33 mouse cellular contexts compared by ENCODE assay signal in genomic region chr19:11698342-11698741, GRCm38 (mm10). TPM values are rescaled to one million over a fixed set of nuclear protein-coding genes. Genes with fewer than 3 reads are reported as not detected.
"Had no signal": no experiment of that assay in that cellular context is flagged by ENCODE, and none has a peak within 500 bp of the region (broad histone marks: within the 10 kb centered on the region; RNA-seq: fewer than 3 reads in every experiment).

No protein-coding gene starts in this region.

- H3K36me3 ChIP-seq: liver, embryonic 12.5 days; liver, embryonic 15.5 days; lung, embryonic 15.5 days; neural tube, embryonic 12.5 days; neural tube, embryonic 15.5 days had no signal

- H3K27ac ChIP-seq: kidney, postnatal 0 days; layer of hippocampus, adult 2 months; liver, embryonic 12.5 days; liver, embryonic 15.5 days; lung, embryonic 15.5 days; macrophage; neural tube, embryonic 12.5 days; neural tube, embryonic 15.5 days had no signal

- H3K4me2 ChIP-seq: liver, embryonic 12.5 days; liver, embryonic 15.5 days; lung, embryonic 15.5 days; midbrain, embryonic 11.5 days; neural tube, embryonic 12.5 days; neural tube, embryonic 15.5 days had no signal

- DNase-seq: kidney, adult 18-20 months; kidney, postnatal 25 days; layer of hippocampus, adult 9-11 months; lung, adult 18-20 months; lung, postnatal 14 days; midbrain, embryonic 14.5 days; retina, postnatal 1 day; right cerebral cortex, postnatal 25 days; spleen, adult 18-20 months; thymus, adult 18-20 months; thymus, postnatal 36 days had no signal

- H3K9ac ChIP-seq: liver, embryonic 12.5 days; liver, embryonic 15.5 days; lung, embryonic 15.5 days; neural tube, embryonic 12.5 days; neural tube, embryonic 15.5 days had no signal

- ATAC-seq: intestine, embryonic 16.5 days; liver, embryonic 12.5 days had no signal

- H3K4me3 ChIP-seq: layer of hippocampus, adult 2 months; liver, embryonic 12.5 days; liver, embryonic 15.5 days; lung, embryonic 15.5 days; neural tube, embryonic 12.5 days; neural tube, embryonic 15.5 days had no signal

- H3K27me3 ChIP-seq: liver, embryonic 12.5 days; liver, embryonic 15.5 days; lung, embryonic 15.5 days; neural tube, embryonic 12.5 days; neural tube, embryonic 15.5 days had no signal

- H3K4me1 ChIP-seq: liver, embryonic 12.5 days; liver, embryonic 15.5 days; lung, embryonic 15.5 days; neural tube, embryonic 12.5 days; neural tube, embryonic 15.5 days had no signal

- H3K9me3 ChIP-seq: liver, embryonic 12.5 days; liver, embryonic 15.5 days; lung, embryonic 15.5 days; neural tube, embryonic 12.5 days; neural tube, embryonic 15.5 days had no signal

RNA-seq across cellular contexts. Expression of gene Oosp3, which starts 1.5 kb away (rescaled TPM):
- total RNA-seq: layer of hippocampus, adult 2 months; layer of hippocampus, postnatal 25 days; left cerebral cortex, adult 18-20 months; left cerebral cortex, postnatal 36 days; megakaryocyte-erythroid progenitor cell, adult 5-6 weeks; midbrain, postnatal 0 days had no signal
- polyA plus RNA-seq: intestine, embryonic 16.5 days; kidney, embryonic 14.5 days; kidney, postnatal 0 days; large intestine, adult 2 months; limb, embryonic 11.5 days; limb, embryonic 14.5 days; liver, embryonic 12.5 days; liver, embryonic 15.5 days; lung, embryonic 15.5 days; macrophage; midbrain, embryonic 11.5 days; midbrain, embryonic 14.5 days; midbrain, postnatal 0 days; neural tube, embryonic 12.5 days; neural tube, embryonic 15.5 days; stomach, embryonic 16.5 days; testis, adult 2 months; urinary bladder, adult 2 months had no signal

RNA-seq across cellular contexts. Expression of gene Oosp1, which starts 7.4 kb away (rescaled TPM):
- total RNA-seq: layer of hippocampus, adult 2 months; layer of hippocampus, postnatal 25 days; left cerebral cortex, adult 18-20 months; left cerebral cortex, postnatal 36 days; megakaryocyte-erythroid progenitor cell, adult 5-6 weeks; midbrain, postnatal 0 days had no signal
- polyA plus RNA-seq: intestine, embryonic 16.5 days; kidney, embryonic 14.5 days; kidney, postnatal 0 days; large intestine, adult 2 months; limb, embryonic 11.5 days; limb, embryonic 14.5 days; liver, embryonic 12.5 days; lung, embryonic 15.5 days; macrophage; midbrain, embryonic 11.5 days; midbrain, embryonic 14.5 days; midbrain, postnatal 0 days; neural tube, embryonic 12.5 days; neural tube, embryonic 15.5 days; stomach, embryonic 16.5 days; testis, adult 2 months; urinary bladder, adult 2 months had no signal

RNA-seq across cellular contexts. Expression of gene Oosp2, which starts 38.0 kb away (rescaled TPM):
- total RNA-seq: layer of hippocampus, adult 2 months; layer of hippocampus, postnatal 25 days; left cerebral cortex, adult 18-20 months; left cerebral cortex, postnatal 36 days; megakaryocyte-erythroid progenitor cell, adult 5-6 weeks; midbrain, postnatal 0 days had no signal
- polyA plus RNA-seq: intestine, embryonic 16.5 days; kidney, embryonic 14.5 days; kidney, postnatal 0 days; large intestine, adult 2 months; limb, embryonic 11.5 days; limb, embryonic 14.5 days; lung, embryonic 15.5 days; macrophage; midbrain, embryonic 11.5 days; midbrain, embryonic 14.5 days; midbrain, postnatal 0 days; neural tube, embryonic 12.5 days; neural tube, embryonic 15.5 days; stomach, embryonic 16.5 days; testis, adult 2 months; urinary bladder, adult 2 months had no signal

RNA-seq across cellular contexts. Expression of gene Gif, which starts 49.0 kb away (rescaled TPM):
- total RNA-seq: layer of hippocampus, adult 2 months; layer of hippocampus, postnatal 25 days; left cerebral cortex, adult 18-20 months; left cerebral cortex, postnatal 36 days; megakaryocyte-erythroid progenitor cell, adult 5-6 weeks; midbrain, postnatal 0 days had no signal
- polyA plus RNA-seq: intestine, embryonic 16.5 days; kidney, embryonic 14.5 days; kidney, postnatal 0 days; limb, embryonic 11.5 days; limb, embryonic 14.5 days; liver, embryonic 12.5 days; liver, embryonic 15.5 days; macrophage; midbrain, embryonic 11.5 days; midbrain, embryonic 14.5 days; midbrain, postnatal 0 days; neural tube, embryonic 12.5 days; neural tube, embryonic 15.5 days; urinary bladder, adult 2 months had no signal

RNA-seq across cellular contexts. Expression of gene Ms4a3, which starts 57.7 kb away (rescaled TPM):
- total RNA-seq: layer of hippocampus, adult 2 months; layer of hippocampus, postnatal 25 days; left cerebral cortex, adult 18-20 months; left cerebral cortex, postnatal 36 days; midbrain, postnatal 0 days had no signal
- polyA plus RNA-seq: kidney, embryonic 14.5 days; kidney, postnatal 0 days; large intestine, adult 2 months; limb, embryonic 11.5 days; midbrain, embryonic 14.5 days; midbrain, postnatal 0 days; neural tube, embryonic 12.5 days; testis, adult 2 months; urinary bladder, adult 2 months had no signal
